Mouse (Mus musculus): Measurements from ENCODE around the gene Acot1.

DNA sequence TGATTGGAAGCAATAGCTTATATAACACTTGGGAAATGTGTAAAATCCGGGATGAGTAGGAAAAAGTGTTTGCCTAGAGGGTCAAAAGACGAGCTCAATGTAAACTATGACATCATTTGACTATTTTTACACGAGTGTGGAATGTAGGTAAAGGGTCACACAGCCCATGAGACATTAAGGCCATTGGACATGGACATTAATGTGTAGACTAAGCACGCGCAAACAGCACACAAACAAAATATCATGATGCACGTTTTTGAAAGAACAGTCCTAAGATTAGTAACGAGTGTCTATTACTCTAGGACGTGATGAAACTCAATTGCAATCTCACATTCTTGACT lies 22.1 kb upstream of the Acot1 start:
- TF ChIP-seq CTCF (IDR thresholded peaks at IDR 0.05; ENCODE audit: extremely low read depth, insufficient read length, insufficient replicate concordance, low read depth, low read length) = no peak
- TF ChIP-seq POLR2A (IDR thresholded peaks at IDR 0.05; ENCODE audit: low read depth, low read length) = no peak
